Mouse (Mus musculus) 3134 (cell line): ENCODE measurements around the gene Tmc8.
"Not testable (repeated sequence)": the region's sequence is repeated elsewhere in the genome, so short reads cannot be mapped to it uniquely, and the experiment has no call there.

Experiments used
- DNase-seq: peaks from one replicate; pipeline ENCODE4 v3.0.0-alpha.2; 2011; ENCODE audit warnings: low spot score; ENCODE audit not compliant: insufficient read length; ENCODE audit errors: extremely low read depth

The Tmc8 gene

GRCm38 (mm10) chr11:117794035-117794551 is 12.2 kb downstream of the Tmc8 start:
- DNase-seq, result no peak

GRCm38 (mm10) chr11:117796954-117797353 is 15.1 kb downstream of the Tmc8 start:
- DNase-seq, result no peak

- DNase-seq, result no peak
These were observed 15.8 kb downstream of the Tmc8 start, which contains the start of gene 6030468B19Rik for GRCm38 (mm10) chr11:117797511-117798159. TSS of gene 6030468B19Rik (plus strand) at chr11:117797660.

- DNase-seq, result no peak
These were observed 16.3 kb downstream of the Tmc8 start for GRCm38 (mm10) chr11:117798160-117798541.

GRCm38 (mm10) chr11:117799174-117799573 is 17.3 kb downstream of the Tmc8 start:
- DNase-seq, result no peak

- DNase-seq, result no peak
These were observed 18.2 kb downstream of the Tmc8 start for GRCm38 (mm10) chr11:117800038-117800437.

- no peak for DNase-seq
These were observed 19.8 kb downstream of the Tmc8 start for GRCm38 (mm10) chr11:117801650-117802049.

GRCm38 (mm10) chr11:117803166-117803688 is 21.4 kb downstream of the Tmc8 start:
- DNase-seq, result no peak

- no peak for DNase-seq
These were observed 24.9 kb downstream of the Tmc8 start for GRCm38 (mm10) chr11:117806781-117807180.

GRCm38 (mm10) chr11:117809407-117810311 is 27.8 kb downstream of the Tmc8 start, which contains the start of the genes Gm20708 and Syngr2:
TSS of gene Gm20708 (plus strand) at chr11:117809668.
TSS of gene Syngr2 (plus strand) at chr11:117809668.
- DNase-seq, result peak; percentile 88

- DNase-seq, result peak; percentile 93
These were observed 28.6 kb downstream of the Tmc8 start for GRCm38 (mm10) chr11:117810401-117811046.

- no peak for DNase-seq
These were observed 32.0 kb downstream of the Tmc8 start for GRCm38 (mm10) chr11:117813867-117814266.

GRCm38 (mm10) chr11:117814704-117815366 is 33.0 kb downstream of the Tmc8 start:
- no peak for DNase-seq

- not testable (repeated sequence) for DNase-seq
These were observed 34.0 kb downstream of the Tmc8 start for GRCm38 (mm10) chr11:117815850-117816249.

GRCm38 (mm10) chr11:117816389-117816996 is 34.6 kb downstream of the Tmc8 start:
- DNase-seq, result no peak

- no peak for DNase-seq
These were observed 37.2 kb downstream of the Tmc8 start for GRCm38 (mm10) chr11:117819095-117819494.

GRCm38 (mm10) chr11:117820173-117820572 is 38.3 kb downstream of the Tmc8 start:
- DNase-seq, result no peak

GRCm38 (mm10) chr11:117821868-117822267 is 40.0 kb downstream of the Tmc8 start:
- DNase-seq, result no peak

GRCm38 (mm10) chr11:117822728-117823241 is 40.9 kb downstream of the Tmc8 start:
- DNase-seq, result peak; percentile 79
